Mouse (Mus musculus): ENCODE results near the gene Mis12.
A peak's percentile ranks its signal among the peaks of the same experiment; 100 is the strongest.

Gene Mis12

GRCm38 (mm10) chr11:71012743-71013142 lies 6.7 kb upstream of the Mis12 start:
- no peak for ATAC-seq (ENCODE audit: insufficient number of reproducible peaks, low FRiP score, low TSS enrichment)

- ATAC-seq (ENCODE audit: insufficient number of reproducible peaks, low FRiP score, low TSS enrichment), result no peak
Observed at GRCm38 (mm10) chr11:71017051-71017450, 2.4 kb upstream of the Mis12 start.

DNA sequence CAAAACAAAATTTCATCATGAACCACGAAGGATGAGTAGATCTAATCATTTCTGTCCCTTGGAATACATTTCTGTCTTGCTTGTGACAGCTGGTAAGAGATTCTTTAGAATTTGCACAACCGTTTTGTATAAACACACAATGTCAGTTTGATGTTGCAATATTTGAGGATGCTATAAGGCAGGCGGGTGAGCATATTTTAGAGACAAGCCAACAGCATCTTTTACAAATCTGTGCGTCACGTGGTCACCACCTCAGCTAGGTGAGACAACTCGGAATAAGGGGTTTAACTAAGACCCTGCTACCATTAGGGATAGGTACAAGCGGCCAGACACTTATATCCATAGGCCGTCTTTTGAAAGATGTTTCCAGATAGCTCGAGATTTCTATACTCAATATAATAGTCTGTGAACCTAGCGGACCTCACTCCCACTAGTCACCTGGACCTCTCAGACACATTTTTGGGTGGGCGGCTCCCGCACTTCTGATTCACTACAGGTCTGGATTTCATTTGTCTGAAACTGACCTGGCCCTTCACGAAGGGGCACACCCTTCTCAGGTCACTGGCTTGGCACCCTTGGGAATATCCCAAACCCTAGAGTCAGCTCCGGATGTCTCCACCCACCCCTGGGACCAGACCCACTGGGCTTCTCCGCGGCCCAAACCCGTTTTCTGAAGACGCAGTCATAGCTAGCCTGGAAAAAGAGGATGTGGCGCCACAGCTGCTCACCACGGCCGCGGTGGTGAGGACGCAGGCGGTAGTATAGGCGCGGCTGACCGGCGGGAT lies 803 bp upstream of the Mis12 start:
- ATAC-seq (ENCODE audit: insufficient number of reproducible peaks, low FRiP score, low TSS enrichment), result no peak

DNA sequence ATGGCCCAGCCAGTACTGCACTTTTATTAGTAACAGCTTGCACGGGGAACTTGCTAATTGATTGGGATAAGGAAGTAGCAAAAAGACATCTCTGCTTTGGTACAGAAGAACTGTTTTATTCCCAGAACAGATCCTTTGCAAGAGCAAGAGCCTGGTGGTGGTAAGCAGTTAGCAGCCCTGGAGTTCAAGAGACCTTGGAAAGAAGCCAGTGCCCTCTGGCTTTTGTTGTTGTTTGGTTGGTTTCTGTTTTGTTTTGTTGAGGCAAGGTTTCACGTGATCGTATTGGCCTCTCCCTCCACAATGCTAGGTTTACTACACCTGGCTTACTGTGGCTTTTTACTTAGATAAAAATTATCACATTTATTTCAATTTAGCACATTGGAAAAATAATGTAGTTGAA lies 8.9 kb downstream of the Mis12 start:
- ATAC-seq (ENCODE audit: insufficient number of reproducible peaks, low FRiP score, low TSS enrichment), result no peak

DNA sequence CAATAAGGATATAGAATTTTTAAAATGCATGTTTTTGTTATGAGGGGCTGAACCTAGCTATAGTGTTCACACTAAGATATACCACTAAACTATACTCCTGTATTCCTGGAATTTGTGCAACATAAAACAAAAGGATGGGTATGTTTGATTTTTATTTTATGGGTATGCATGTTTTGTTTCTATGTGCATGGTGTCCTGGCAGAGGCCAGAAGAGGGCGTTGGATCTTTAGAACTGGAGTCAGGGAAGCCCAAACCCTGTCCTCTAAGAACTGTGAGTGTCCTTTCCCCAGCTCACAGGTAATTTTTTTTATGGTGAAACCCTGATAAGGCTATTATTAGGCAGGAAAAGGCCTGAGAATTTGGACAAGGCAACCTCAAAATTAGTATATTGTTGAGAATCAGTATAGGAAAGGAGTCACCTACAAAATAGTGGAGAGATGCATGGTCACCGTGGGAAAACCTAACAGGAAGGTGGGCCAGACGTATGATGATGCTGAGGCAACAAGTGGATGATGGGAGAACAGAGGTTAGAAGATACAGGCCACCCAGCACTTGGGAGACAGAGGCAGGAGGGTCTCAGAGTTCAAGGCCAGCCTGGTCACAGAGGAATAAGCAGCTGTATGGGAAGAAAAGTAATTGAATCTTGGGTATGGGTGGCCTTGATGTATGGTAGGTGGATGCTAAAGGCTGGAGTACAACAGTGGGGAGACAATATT lies 10.2 kb downstream of the Mis12 start:
- no peak for ATAC-seq (ENCODE audit: insufficient number of reproducible peaks, low FRiP score, low TSS enrichment)

DNA sequence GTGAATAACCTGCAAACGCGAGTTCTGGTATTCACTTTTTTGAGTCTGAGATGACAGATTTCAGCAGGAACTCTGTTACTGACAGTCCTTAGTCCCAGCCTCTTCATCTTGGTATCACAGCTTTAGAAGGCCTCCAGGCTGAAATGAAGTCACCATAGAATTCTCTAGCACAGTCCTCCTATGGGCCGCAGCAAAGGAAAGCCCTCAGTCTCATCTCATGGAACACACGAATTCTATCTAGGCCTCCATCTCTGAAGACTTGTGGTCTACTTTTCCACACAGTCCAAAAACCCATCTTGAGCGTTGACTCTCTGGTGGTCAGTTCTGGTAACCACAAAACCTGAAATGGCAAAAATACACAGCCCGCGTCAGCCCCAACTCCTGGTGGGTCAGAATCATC lies 12.7 kb downstream of the Mis12 start:
- no peak for ATAC-seq (ENCODE audit: insufficient number of reproducible peaks, low FRiP score, low TSS enrichment)

DNA sequence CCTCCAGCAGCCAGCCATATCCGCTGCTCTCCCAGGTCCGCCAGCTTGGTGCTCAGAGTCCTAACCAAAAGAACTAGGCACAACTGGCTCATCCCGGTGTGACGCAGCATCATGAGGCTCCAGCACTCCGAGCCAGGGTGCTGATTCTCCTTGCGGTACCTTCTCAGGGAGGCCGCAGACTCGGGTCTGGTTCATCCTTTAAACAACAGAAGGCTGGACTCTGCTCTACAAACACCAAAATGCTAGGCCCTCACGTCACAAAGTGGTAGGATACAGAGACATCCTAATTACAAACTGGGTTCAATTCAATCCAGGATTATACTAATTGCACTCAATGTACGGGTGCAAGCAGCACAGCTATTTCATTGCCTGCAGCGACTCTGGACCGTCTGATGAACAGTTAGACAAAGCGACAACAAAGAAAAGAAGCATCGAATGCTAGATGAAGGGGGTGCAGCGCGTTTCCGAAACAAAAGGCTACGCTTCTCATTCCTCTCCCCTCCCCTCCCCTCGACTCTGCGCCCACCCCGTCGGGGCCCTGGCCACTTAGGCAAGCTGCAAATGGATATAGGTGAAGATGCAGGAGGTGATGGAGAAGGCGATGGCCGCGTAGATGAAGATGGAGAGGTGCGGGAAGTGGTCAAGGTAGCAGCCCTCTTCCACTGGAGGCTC lies 13.2 kb downstream of the Mis12 start:
- no peak for ATAC-seq (ENCODE audit: insufficient number of reproducible peaks, low FRiP score, low TSS enrichment)

DNA sequence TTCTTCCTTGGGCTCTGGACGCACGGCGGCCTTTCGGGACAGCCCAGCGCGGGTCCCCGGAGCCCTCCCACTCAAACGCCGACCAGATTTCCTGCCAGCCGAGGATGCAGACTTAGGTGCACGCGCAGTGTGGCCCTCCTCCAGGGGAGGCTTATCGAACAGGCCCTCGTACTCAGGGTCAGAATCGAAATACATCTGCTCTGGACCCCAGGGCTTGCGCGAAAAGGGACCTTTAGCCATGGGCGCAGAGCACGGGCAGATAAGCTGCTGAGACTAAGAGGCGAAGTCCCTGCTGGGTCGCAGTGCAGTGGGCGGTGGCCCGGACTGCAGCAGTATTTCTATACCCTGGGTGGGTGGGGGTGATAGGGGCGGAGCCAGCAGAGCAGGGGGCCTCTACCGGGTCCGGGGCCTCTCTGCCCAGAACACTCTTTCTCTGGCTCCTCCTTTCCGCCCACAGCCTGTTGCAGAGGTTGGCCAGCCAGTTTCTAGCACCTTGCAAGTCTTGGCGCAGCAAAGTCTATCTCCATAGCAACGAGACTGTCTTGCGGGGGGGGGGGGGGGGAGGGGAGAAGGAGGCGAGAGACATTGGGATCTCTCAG lies 13.9 kb downstream of the Mis12 start, which contains the start of gene 6330403K07Rik:
Gene 6330403K07Rik (minus strand): TSS at position 351 of the 599 bp plus-strand sequence.
- 0 out of 2 replicates have a peak, but pooled peaks have one; percentile 40 for ATAC-seq (ENCODE audit: insufficient number of reproducible peaks, low FRiP score, low TSS enrichment)

GRCm38 (mm10) chr11:71039526-71040298 lies 20.3 kb downstream of the Mis12 start:
- ATAC-seq (ENCODE audit: insufficient number of reproducible peaks, low FRiP score, low TSS enrichment), result no peak

- no peak for ATAC-seq (ENCODE audit: insufficient number of reproducible peaks, low FRiP score, low TSS enrichment)
Observed at GRCm38 (mm10) chr11:71052554-71052953, 33.1 kb downstream of the Mis12 start.

- no peak for ATAC-seq (ENCODE audit: insufficient number of reproducible peaks, low FRiP score, low TSS enrichment)
Observed at GRCm38 (mm10) chr11:71076342-71076741, 56.9 kb downstream of the Mis12 start.

Data from cerebellum, adult (tissue).